Mouse (Mus musculus) ES-E14 (cell line): Measurements from ENCODE around the gene Usp49. TPM values are rescaled to one million over a fixed set of nuclear protein-coding genes. Genes with fewer than 3 reads are reported as not detected.
"Not testable (repeated sequence)": the region's sequence is repeated elsewhere in the genome, so short reads cannot be mapped to it uniquely, and the experiment has no call there.

Source experiments
- DNase-seq: peaks from one replicate; pipeline ENCODE4 v3.0.0-alpha.2; 2013; ENCODE audit warnings: low read depth, low spot score
- H3K27ac ChIP-seq: 2 replicates; pipeline ENCODE4 v1.5.1; 2012; ENCODE audit warnings: low read depth, mild to moderate bottlenecking, low read length, moderate library complexity, mixed read lengths; ENCODE audit not compliant: poor library complexity, insufficient read depth, severe bottlenecking
- H3K36me3 ChIP-seq: 2 replicates; pipeline ENCODE4 v1.6.1; 2012; ENCODE audit warnings: mild to moderate bottlenecking, low read length, moderate library complexity, mixed read lengths; ENCODE audit not compliant: control insufficient read depth, poor library complexity, insufficient read depth, severe bottlenecking
- H3K4me1 ChIP-seq, 2 experiments: fragments of 150-350 bp in 1 of 2; sonication (generic) in 1 of 2; 2 replicates each; pipeline ENCODE4 v1.6.1; 2012; ENCODE audit warnings: low read length in 2 of 2, mild to moderate bottlenecking in 1 of 2, mixed read lengths in 1 of 2; ENCODE audit not compliant: control insufficient read depth in 2 of 2, insufficient read depth in 2 of 2, poor library complexity in 1 of 2
- H3K4me3 ChIP-seq, 2 experiments: fragments of 150-350 bp in 1 of 2; sonication (generic) in 1 of 2; 2 replicates each; pipeline ENCODE4 v1.5.1; 2012; ENCODE audit warnings: low read length in 2 of 2, low read depth in 1 of 2, mild to moderate bottlenecking in 1 of 2, mixed read lengths in 1 of 2; ENCODE audit not compliant: insufficient read depth in 1 of 2, poor library complexity in 1 of 2, severe bottlenecking in 1 of 2
- H3K9ac ChIP-seq: 2 replicates; pipeline ENCODE4 v1.6.1; 2012; ENCODE audit warnings: low read depth, mild to moderate bottlenecking, low read length, mixed read lengths; ENCODE audit not compliant: poor library complexity, insufficient read depth, severe bottlenecking
- H3K9me3 ChIP-seq: fragments of 150-350 bp; sonication (generic); 2 replicates; pipeline ENCODE4 v1.6.1; 2012; ENCODE audit warnings: low read depth, mild to moderate bottlenecking, low read length; ENCODE audit not compliant: control insufficient read depth, insufficient read depth
- CHD2 ChIP-seq: IDR thresholded peaks from 2 replicates; pipeline ENCODE4 v1.6.1; 2014; ENCODE audit warnings: mild to moderate bottlenecking, low read depth, low read length, inconsistent platforms
- HCFC1 ChIP-seq: IDR thresholded peaks from 2 replicates; pipeline ENCODE4 v1.6.1; 2012; ENCODE audit warnings: low read length, inconsistent platforms, borderline replicate concordance; ENCODE audit not compliant: insufficient read depth
- MAFK ChIP-seq: IDR thresholded peaks from 2 replicates; pipeline ENCODE4 v1.6.1; 2014; ENCODE audit warnings: mild to moderate bottlenecking, low read depth, low read length, inconsistent platforms; ENCODE audit not compliant: insufficient read depth
- ZC3H11A ChIP-seq: IDR thresholded peaks from 2 replicates; pipeline ENCODE4 v1.6.1; 2012; ENCODE audit warnings: low read depth, mild to moderate bottlenecking, inconsistent platforms, low read length, borderline replicate concordance
- ZNF384 ChIP-seq: IDR thresholded peaks from 2 replicates; pipeline ENCODE4 v1.6.1; 2012; ENCODE audit warnings: low read depth, low read length, inconsistent platforms
- in situ Hi-C, 2 experiments: fragments of 600-800 bp; cut with MboI; formaldehyde crosslinking; loops; one replicate each; pipeline ENCODE4 v1.15.1; 2025; ENCODE audit warnings: low sequenced_read_pairs in 2 of 2, inconsistent platforms in 1 of 2; ENCODE audit not compliant: unreplicated experiment in 2 of 2
- total RNA-seq: library from RNA; depleted of rRNA; stranded (reverse); fragments of 300-350 nt; gene quantifications from 2 replicates; pipeline ENCODE4 v1.2.3, GENCODE M21; 2012

Gene Usp49
- total RNA-seq, 1 experiment = 10.0 TPM

- in situ Hi-C loops = no loop called here
- no peak overlapping the region for H3K4me3 ChIP-seq
- no peak for DNase-seq
- no peak overlapping the region for H3K9ac ChIP-seq
- TF ChIP-seq ZC3H11A = no peak
- no peak for TF ChIP-seq ZNF384
- TF ChIP-seq MAFK = no peak
- TF ChIP-seq HCFC1 = no peak
- TF ChIP-seq CHD2 = no peak
- no peaks in the 10 kb centered on the region for H3K36me3 ChIP-seq
- no peak overlapping the region for H3K27ac ChIP-seq
- H3K4me1 ChIP-seq = peaks cover 3 to 4% of the 10 kb centered on the region in 2 experiments; a peak in 3 of 4 replicates
- no peaks in the 10 kb centered on the region for H3K9me3 ChIP-seq
Measured at GRCm38 (mm10) chr17:47651953-47652352, 21.5 kb downstream of the Usp49 start.

- DNase-seq, H3K9me3 ChIP-seq, H3K27ac ChIP-seq, in situ Hi-C loops, H3K4me3 ChIP-seq, H3K9ac ChIP-seq, H3K4me1 ChIP-seq, H3K36me3 ChIP-seq: not testable (repeated sequence)
Measured at GRCm38 (mm10) chr17:47654346-47654745, 23.9 kb downstream of the Usp49 start.

- TF ChIP-seq ZNF384 (0 out of 2 replicates have a peak, but pooled peaks have one; percentile 6), MAFK (no peak), HCFC1 (no peak)
- in situ Hi-C loops = no loop called here
- H3K4me1 ChIP-seq = peaks cover 2 to 4% of the 10 kb centered on the region in 2 experiments; a peak in 3 of 4 replicates
Measured at GRCm38 (mm10) chr17:47655697-47656096, 25.2 kb downstream of the Usp49 start.

GRCm38 (mm10) chr17:47657901-47658300 lies 27.4 kb downstream of the Usp49 start:
- Histone ChIP-seq H3K27ac (no peak overlapping the region), H3K4me1 (peaks cover 3 to 4% of the 10 kb centered on the region in 2 experiments; a peak in 2 of 4 replicates), H3K9me3 (no peaks in the 10 kb centered on the region), H3K4me3 (no peak overlapping the region), H3K9ac (no peak overlapping the region), H3K36me3 (no peaks in the 10 kb centered on the region)
- no peak for DNase-seq
- in situ Hi-C loops = no loop called here
- 0 out of 2 replicates have a peak, but pooled peaks have one; percentile 52 for TF ChIP-seq ZNF384
- TF ChIP-seq HCFC1 = no peak

More at GRCm38 (mm10) chr17:47655697-47656096, 25.2 kb downstream of the Usp49 start:
- Histone ChIP-seq H3K4me3 (no peak overlapping the region), H3K27ac (no peak overlapping the region), H3K9me3 (no peaks in the 10 kb centered on the region), H3K9ac (no peak overlapping the region), H3K36me3 (no peaks in the 10 kb centered on the region)
- DNase-seq = no peak

- Histone ChIP-seq H3K4me1 (peaks cover 3 to 6% of the 10 kb centered on the region in 2 experiments; a peak in 2 of 4 replicates), H3K9ac (no peak overlapping the region), H3K4me3 (no peak overlapping the region), H3K9me3 (no peaks in the 10 kb centered on the region), H3K27ac (no peak overlapping the region), H3K36me3 (no peaks in the 10 kb centered on the region)
- in situ Hi-C loops = no loop called here
- no peak for TF ChIP-seq ZC3H11A
- no peak for TF ChIP-seq CHD2
- DNase-seq = no peak
Measured at GRCm38 (mm10) chr17:47658741-47659243, 28.3 kb downstream of the Usp49 start.
